Mouse (Mus musculus) left cerebral cortex, postnatal 36 days (tissue): ENCODE results near the gene Thrap3. TPM values are rescaled to one million over a fixed set of nuclear protein-coding genes. Genes with fewer than 3 reads are reported as not detected.
"Not testable (repeated sequence)": the region's sequence is repeated elsewhere in the genome, so short reads cannot be mapped to it uniquely, and the experiment has no call there.

ENCODE experiments used
- DNase-seq, 2 experiments: peaks; one replicate each; pipeline ENCODE4 v3.0.0; 2021 to 2022; ENCODE audit warnings: low spot score in 2 of 2, mixed read lengths in 1 of 2
- intact Hi-C: fragments of 180-260 bp; cut with DNase I; formaldehyde crosslinking; loops from one replicate; pipeline ENCODE4 v1.15.1; 2025
- total RNA-seq, 2 experiments: library from RNA; stranded (reverse); gene quantifications; 2 replicates each; pipeline ENCODE4 v1.2.3; 2021

Gene Thrap3
- total RNA-seq, 2 experiments from 2014 or later, result 134 to 159 TPM

DNA sequence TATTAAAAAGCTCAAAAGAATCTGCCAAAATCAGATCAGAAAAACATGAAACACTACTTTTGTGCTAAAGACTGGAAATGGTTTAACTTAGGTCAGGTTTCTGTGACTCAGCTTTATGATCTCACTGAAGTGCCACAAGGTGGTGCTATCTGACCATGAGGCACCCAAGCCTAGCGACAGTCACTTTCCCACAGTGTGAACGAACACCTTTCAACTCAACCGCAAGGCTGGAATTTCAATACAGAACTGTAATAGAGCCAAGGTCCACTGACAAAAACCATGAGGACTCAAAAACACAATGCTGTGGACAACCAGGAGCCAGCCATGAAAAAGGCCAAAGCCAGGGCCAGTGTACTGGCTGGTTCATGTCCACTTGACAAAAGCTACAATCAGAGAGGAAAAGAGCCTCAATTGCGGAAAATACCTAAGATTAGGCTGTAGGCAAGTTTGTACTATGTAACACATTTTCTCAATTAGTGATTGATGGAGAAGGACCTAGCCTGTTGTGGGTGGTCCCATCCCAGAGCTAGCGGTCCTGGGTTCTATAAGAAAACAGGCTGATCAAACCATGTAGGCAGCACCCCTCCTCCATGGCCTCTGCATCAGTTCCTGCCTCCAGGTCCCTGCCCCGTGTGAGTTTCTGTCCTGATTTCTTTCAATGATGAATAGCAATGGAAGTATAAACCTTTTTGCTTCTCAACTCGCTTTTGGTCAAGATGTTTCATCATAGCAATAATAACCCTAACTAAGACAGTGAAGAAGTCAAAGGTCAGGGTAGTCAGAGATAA is 21.2 kb downstream of the Thrap3 start:
- intact Hi-C loops, result loop anchor here (1.0 to 5.0 kb wide), 2 partner anchors 41 to 80 kb away; no protein-coding TSS in a partner anchor

DNA sequence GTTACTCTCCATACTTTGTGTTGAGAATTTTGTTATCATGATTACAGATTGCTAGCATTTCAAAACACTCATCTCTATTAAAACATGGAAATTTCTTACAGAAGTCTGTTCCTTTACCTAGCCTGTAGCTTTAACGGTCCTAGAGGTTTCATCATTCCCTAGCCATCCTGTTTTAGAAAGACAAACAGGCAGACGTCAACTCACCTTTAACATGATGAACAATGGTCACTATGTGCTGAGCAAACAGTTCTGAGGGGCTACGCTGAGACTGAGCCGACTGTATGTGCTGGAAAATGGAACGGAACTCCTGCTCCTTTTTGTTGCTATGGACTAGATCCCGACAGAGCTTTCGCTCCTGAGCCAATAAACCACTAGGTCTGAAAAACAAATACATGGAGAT is 26.6 kb downstream of the Thrap3 start:
- DNase-seq, intact Hi-C loops: not testable (repeated sequence)

More for the DNA sequence above, 21.2 kb downstream of the Thrap3 start:
- DNase-seq, result peak in 1 of 2 experiments; percentile 33

DNA sequence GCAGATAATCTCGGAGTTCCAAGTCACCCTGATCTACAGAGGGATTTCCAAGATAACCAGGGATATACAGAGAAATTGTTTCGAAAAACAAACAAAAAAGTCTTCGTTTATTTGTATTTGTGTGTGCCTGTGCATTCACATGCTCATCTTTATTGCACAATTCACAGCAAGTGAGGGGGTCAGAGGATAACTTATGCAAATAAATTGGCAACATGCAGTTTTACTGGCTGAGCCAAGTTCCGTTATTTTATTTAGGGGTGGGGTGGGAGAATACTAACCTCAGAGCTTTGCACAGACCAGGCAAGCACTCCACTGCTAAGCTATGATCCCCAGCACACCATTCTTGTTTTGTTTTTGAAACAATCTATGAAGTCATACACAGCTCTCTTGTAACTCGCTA is 28.8 kb downstream of the Thrap3 start:
- no peak for DNase-seq
- intact Hi-C loops, result no loop called here

DNA sequence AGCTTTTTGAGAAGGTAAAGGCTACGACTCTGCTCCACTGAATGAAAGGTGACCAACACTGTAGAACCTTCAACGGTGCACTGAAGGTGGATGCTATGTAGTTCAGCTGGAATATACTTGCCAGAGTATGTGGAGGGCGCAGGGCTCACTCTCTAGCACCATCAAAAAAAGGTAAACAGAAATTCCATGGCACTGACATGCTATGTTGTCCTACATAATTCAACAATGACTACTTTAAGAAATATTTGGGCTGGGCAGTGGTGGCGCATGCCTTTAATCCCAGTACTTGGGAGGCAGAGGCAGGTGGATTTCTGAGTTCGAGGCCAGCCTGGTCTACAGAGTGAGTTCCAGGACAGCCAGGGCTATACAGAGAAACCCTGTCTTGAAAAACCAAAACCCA is 31.8 kb downstream of the Thrap3 start:
- DNase-seq, intact Hi-C loops: not testable (repeated sequence)

DNA sequence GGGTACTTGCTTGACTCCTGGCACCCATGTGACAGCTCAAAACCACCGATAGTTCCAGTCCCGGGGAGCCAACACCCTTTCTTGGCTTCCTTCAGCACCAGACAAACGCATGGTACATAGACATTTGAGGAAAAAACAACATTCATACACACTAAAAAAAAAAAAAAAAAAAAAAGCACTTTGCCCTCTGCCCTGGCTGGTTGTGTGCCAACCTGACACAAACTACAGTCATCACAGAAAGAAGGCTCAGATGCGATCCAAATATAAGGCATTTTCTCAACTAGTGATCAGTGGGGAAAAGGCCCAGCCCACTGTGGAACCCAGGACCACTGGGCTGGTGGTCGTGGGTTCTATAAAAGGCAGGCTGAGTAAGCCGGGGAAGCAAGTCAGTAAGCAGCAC is 33.7 kb downstream of the Thrap3 start:
- DNase-seq, result no peak
- intact Hi-C loops, result no loop called here

DNA sequence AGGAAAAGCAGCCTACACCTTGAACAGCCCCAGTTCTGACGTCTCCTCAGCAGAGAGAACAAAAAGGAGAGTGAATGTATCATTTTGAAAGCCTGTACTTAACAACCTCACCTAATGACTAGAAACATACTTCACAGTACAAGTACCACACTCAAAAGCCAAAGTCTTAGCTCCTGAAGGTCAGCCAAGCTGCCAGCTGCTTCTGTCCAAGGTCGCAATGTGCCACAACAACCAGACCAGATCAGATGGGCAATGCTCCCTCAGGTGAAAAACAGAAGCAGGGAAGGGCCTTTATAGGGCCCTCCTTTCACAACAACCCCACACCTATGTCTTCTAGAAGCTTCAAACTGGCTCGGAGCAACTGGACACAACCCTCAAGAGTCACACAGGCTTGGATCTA is 36.5 kb downstream of the Thrap3 start:
- DNase-seq, result no peak
- intact Hi-C loops, result no loop called here

DNA sequence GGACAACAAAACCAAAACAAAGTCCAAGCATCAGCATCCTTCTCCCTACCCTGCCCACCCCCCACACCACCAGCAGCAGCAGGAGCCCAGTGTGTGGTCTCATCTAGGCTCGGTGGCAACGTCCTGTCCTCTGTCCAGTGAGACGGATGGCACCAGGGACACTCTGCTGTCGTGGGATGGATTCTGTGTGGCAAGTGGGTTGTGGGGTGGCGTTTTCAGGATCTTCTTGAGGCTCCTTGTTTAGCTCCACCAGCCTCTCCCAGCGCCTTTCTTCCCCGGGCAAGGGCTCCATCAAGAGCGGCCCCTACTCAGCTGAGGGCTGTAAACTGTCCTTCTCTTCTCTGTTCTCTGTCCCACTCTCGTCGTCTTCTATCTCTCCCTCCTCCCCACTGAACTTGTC is 37.5 kb downstream of the Thrap3 start:
- intact Hi-C loops, DNase-seq: not testable (repeated sequence)

DNA sequence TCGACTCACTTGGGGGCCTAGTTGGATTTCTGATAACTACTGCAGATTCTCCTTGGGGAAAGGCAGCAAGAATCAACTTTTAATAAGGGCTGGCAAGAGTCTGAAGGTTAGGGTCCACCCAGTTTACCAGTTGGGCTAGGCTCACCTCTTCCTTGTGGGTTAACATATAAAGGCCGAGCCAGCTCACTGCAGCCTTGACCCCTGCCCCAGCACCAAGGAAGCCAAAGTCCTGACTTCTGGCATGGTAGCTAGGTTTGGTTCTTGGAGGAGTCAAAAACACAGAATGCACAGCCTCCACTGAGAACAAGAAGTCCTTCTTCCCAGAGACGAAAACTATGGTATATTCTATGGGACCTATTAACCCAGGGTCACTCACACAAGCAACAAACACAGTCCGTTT is 38.9 kb downstream of the Thrap3 start:
- no peak for DNase-seq
- intact Hi-C loops, result no loop called here

DNA sequence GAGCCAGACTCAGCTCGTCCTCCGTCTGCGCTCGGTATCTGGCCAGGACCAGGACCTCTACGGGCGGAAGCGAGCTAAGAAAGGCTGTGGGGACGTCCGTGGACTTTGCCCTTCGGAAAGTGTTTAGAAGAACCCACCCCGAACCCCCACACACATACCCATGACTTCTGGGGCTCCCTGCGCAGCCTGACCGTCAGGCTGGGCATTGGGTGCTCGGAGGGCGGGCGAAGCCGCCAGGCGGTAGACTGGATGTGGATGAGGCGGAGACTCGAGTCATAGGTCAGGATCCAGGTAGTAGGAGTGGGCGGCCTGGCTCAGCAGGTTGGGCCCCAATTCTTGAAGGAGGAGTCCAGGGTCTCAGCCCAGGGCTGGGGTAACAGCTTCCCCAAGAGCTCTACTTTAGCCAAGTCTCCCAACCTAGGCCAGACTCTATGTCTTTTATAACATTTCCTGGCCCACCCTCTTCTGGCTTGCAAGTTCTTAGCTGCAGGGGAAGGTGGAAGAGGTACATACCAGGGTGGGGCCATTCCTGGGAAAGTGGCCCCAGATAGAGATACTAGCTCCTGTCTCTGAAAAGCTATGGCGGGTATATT is 39.4 kb downstream of the Thrap3 start, which contains the start of gene Sh3d21:
Gene Sh3d21 (minus strand): TSS at position 425 of the 593 bp plus-strand sequence.
- intact Hi-C loops, result no loop called here
- DNase-seq, result no peak

DNA sequence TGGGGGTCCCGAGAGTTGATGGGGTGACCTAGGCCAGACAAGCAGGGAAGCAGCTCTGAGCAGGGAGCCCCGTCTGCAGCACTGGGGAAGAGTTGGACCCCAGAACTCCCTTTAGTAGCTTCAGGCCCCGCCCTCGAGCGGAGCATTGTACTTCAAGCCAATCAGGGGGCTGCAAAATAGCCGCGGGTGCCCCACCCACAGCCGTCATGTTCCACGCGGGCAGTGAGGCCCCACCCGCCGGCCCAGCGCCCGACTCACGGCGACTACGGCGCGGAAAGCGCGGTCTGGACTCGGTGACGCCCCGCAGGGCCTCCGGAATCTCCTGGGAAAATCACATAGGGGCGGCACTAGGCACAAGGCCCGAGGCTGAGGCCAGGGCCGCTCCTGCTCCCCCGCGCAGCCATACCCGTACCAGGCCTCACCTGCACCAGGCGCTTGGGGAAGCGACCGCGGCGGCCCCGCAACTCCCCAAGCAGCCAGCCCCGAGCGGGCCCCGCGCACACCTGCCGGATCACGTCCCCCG is 40.0 kb downstream of the Thrap3 start:
- intact Hi-C loops, result no loop called here
- DNase-seq, result peak; percentile 79 to 80

DNA sequence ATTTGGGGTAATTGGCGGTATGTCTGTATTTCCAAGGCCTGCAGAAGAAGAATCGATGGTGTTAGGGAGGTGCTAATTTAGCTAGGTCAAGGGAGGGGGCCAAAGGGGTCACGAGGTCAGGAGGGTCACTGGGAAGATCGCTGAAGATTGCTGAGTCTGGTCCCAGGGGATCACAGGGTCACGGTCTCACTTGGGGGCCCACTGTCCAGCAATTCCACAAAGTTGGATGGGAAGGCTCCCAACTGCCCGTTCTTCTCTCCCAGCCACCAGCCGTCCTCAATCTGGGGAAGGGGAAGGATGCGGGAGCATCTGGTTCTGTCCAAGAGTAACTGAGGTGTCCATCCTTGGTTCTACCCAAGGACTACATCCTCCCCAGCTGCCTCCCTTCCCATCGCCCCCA is 40.6 kb downstream of the Thrap3 start:
- DNase-seq, result no peak
- intact Hi-C loops, result no loop called here

DNA sequence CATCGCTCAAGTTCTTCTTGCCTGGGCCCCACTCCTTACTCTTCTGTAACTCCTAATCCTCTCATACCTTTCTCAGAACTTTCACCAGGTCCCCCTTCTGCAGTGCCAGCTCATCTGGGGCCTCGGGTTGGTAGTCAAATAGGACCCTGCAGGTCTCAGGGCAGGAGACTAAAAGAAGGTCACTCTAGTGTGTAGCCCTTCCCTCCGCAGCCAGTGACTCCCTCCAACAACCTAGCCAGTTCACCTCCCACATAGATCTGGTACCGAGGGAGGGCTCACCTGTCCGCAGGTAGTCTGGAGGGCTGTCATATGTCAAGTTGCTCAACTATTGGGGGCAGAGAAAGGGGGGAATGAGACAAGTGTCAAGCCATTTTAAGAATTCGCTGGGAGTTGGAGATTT is 41.1 kb downstream of the Thrap3 start:
- DNase-seq, result no peak
- intact Hi-C loops, result no loop called here

DNA sequence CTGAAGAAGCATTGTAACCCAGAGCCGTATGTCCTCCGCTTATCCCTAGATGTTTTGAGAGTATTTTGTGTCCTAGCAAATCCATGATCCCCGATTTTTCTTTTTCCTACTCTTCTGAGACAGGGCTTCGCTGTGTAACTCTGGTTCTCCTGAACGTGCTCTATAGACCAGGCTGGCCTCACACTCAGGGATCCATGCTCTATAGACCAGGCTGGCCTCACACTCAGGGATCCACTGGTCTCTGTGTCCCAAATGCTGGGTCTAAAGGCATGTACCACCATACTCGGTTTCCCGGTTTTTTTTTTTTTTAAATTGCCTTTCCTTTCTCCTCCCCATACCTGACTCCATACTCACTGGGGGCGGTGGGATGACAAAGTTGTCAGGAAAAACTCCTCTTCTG is 41.6 kb downstream of the Thrap3 start:
- DNase-seq, result no peak
- intact Hi-C loops, result no loop called here

DNA sequence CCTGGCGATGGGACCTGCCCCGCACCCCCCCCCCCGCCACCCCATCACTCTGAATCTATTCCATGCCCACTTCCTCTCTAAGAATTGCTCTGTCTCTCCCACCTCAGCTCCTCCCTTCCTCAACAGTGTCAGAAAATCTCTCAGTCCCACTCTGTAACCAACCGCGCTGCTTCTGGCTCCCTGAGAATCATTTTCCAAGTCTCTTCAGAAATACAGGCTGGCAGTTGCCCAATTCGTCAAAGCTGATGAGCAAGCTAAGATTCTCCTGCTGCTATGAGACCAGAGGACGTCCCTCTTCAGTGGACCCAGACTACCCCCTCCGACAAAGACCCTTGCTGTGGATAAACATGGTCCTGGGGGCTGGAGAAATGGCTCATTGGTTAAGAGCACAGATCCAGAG is 43.1 kb downstream of the Thrap3 start:
- no peak for DNase-seq
- intact Hi-C loops, result loop anchor here (5.0 kb wide), 1 partner anchor 37 kb away; no protein-coding TSS in a partner anchor

DNA sequence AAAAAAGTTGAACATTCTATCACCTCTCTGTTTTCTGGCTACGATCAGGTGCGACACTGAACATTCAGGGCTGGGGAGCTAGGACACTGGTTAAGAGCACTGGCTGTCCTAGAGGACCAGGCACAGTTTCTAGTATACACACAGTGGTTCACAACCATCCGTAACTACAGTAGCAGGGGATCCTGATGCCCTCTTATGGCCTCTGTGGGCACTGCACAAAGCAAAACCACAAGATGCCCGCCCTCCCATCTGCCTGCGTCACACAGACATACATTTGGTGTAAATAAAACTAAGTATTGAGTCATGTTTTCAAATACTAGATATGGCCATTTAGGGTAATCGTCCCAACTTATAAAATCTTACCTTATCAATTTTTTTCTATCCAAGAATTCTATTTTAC is 45.0 kb downstream of the Thrap3 start:
- DNase-seq, result no peak
- intact Hi-C loops, result loop anchor here (5.0 kb wide), 1 partner anchor 35 kb away; no protein-coding TSS in a partner anchor

DNA sequence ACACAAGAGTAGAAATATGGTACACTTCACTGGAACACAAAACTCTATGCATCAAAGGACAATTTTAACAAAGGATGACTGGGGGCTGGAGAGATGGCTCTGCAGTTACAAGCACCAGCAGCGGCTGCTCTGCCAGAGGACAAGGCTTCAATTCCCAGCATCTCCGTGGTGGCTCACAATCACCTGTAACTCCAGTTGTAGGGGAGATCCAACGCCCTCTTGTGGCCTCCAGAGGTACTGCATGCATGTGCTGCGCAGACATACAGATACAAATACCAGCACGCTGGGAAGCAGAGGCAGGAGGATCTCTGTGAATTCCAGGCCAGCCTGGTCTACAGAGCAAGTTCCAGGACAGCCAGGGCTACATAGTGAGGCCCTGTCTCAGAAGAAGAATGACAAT is 45.9 kb downstream of the Thrap3 start:
- DNase-seq, result no peak
- intact Hi-C loops, result loop anchor here (5.0 kb wide), 1 partner anchor 34 kb away; no protein-coding TSS in a partner anchor

DNA sequence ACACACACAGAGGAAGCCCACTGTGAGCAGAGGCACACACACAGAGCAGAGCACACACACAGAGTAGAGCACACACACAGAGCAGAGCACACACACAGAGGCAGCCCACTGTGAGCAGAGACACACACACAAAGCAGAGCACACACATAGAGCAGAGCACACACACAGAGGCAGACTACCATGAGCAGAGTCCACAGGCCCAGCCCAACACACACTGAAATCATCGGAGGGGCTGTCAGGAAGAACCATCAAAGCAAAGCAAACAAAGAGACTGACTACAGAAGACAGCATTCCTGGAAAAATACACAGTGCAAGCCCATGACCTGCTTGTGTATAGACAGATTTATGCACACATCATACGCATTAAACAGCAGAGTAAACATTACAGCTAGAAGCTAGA is 46.7 kb downstream of the Thrap3 start:
- intact Hi-C loops, result loop anchor here (5.0 kb wide), 1 partner anchor 34 kb away; no protein-coding TSS in a partner anchor
- DNase-seq, result no peak

DNA sequence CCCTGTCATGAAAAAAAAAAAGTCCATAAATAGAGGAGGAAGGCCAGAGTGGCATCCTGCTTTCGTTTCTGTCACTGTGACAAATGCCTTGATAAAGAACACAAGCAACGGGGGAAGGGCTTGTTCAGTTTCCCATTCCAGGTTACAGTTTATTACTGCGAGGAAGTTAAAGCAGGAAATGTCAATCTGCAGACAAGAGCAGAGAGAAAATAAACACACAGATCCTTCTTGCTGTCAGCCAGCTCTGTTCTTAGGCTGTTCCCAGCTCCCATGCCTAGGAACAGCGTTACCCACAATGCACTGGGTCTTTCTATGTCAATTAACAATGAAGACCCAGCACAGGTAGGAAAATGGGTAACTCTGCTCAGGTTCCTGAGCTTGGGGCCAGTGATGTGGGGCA is 47.4 kb downstream of the Thrap3 start:
- DNase-seq, result no peak
- intact Hi-C loops, result loop anchor here (5.0 kb wide), 1 partner anchor 33 kb away; no protein-coding TSS in a partner anchor

DNA sequence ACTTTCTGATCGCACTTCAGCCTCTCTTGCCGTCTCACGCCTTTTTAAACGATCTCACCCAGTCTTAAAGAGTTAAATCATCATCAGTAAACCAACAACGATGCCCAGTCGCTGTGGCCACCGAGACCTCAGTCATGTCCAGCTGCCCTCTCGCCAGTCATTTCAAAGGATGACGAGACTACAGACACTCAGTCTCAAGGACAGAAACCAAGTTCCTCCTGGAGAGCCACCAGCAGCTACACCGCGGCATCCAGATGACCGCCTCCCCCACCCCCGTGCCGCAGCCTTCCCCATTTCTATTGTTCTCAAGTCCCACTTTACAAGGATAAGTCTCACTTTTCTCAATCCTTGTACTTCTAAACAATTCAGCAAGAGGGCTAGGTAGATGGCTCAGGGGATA is 49.7 kb downstream of the Thrap3 start:
- intact Hi-C loops, result no loop called here
- no peak for DNase-seq

DNA sequence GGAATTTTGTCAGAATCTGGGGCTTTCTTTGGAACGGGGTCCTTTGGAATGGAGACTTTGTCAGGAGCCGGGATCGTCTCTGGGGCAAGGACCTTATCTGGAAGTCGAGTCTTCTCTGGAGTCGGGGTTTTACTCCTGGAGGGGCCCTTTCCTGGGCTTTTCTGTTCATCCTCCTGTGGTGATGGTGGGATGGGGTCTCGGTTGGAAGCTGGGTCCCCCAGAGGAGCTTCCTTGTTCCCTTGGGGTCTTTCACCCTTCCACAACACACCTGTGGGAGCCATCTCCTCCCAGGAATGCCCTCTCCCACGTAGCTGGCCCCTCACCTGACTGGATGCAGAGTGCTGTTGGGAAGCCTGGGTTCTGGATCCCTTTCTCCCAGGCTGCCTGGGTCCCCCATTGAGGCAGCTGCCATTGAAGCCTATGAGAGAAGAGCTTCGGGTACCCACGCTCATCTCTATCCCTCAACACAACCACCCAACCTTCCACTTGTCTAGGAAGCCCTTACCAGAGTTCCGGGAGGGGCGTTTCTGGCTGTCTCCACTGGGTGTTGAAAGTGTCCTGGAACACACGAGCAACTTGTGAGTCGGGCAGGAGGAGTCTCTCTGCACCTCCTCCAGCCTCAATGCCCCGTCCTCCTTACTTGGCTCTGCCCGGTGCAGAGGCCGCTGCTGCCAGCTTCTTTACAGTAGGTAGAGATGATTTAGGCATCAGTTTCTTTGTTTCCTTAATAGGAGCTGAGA is 50.7 kb downstream of the Thrap3 start:
- intact Hi-C loops, result no loop called here
- no peak for DNase-seq
